Mouse (Mus musculus) ovary, adult 18-20 months (tissue): ENCODE measurements around the gene Rai14.

Experiments used
- DNase-seq: peaks from one replicate; pipeline ENCODE4 v3.0.0; 2022; ENCODE audit warnings: low spot score, mixed read lengths

The Rai14 gene

GRCm38 (mm10) chr15:10531352-10531751, 183.1 kb downstream of the Rai14 start:
- DNase-seq: no peak

GRCm38 (mm10) chr15:10525896-10526295, 188.5 kb downstream of the Rai14 start:
- no peak for DNase-seq
